Mouse (Mus musculus) gastrocnemius, adult 2 months (tissue): ENCODE measurements at regions not wholly inside any gene's neighbourhood (a gene's known extent, or its start where the extent isn't known, plus 50 kb on each side); places are given as distances from the start of the nearest gene placed in this dataset.

Experiments used
- DNase-seq: peaks from one replicate; pipeline ENCODE4 v3.0.0; 2022
- H3K27ac ChIP-seq: fragments of 200-600 bp; 2 replicates; pipeline ENCODE4 v1.8.1; 2022; ENCODE audit warnings: mild to moderate bottlenecking
- H3K4me3 ChIP-seq: fragments of 200-600 bp; 2 replicates; pipeline ENCODE4 v1.8.1; 2022; ENCODE audit warnings: mild to moderate bottlenecking, moderate library complexity
- CTCF ChIP-seq: fragments of 200-600 bp; IDR thresholded peaks from 2 replicates; pipeline ENCODE4 v1.8.1; 2022; ENCODE audit warnings: antibody characterized with exemption, mild to moderate bottlenecking, moderate library complexity
- intact Hi-C: fragments of 180-260 bp; cut with DNase I; formaldehyde crosslinking; loops from one replicate; pipeline ENCODE4 v1.15.1; 2025

GRCm38 (mm10) chrX:11690446-11690845 lies 362.8 kb downstream of the H2al1j start:
- no peak overlapping the region for H3K27ac ChIP-seq
- intact Hi-C loops: no loop called here
- H3K4me3 ChIP-seq: peak overlapping the region; percentile 35
- no peak for DNase-seq
- no peak for TF ChIP-seq CTCF

GRCm38 (mm10) chrX:11691019-11691418 lies 363.4 kb downstream of the H2al1j start:
- H3K27ac ChIP-seq: no peak overlapping the region
- no peak overlapping the region for H3K4me3 ChIP-seq
- no peak for TF ChIP-seq CTCF
- no peak for DNase-seq
- intact Hi-C loops: no loop called here

GRCm38 (mm10) chrX:11696565-11696964 lies 368.9 kb downstream of the H2al1j start:
- no peak overlapping the region for H3K27ac ChIP-seq
- no peak for DNase-seq
- no peak overlapping the region for H3K4me3 ChIP-seq
- intact Hi-C loops: no loop called here
- TF ChIP-seq CTCF: no peak

- Histone ChIP-seq H3K27ac (no peak overlapping the region), H3K4me3 (no peak overlapping the region)
- no peak for DNase-seq
- no peak for TF ChIP-seq CTCF
- intact Hi-C loops: no loop called here
Measured at GRCm38 (mm10) chrX:11701095-11701494, 373.5 kb downstream of the H2al1j start.

GRCm38 (mm10) chrX:11705851-11706557 lies 378.4 kb downstream of the H2al1j start:
- intact Hi-C loops: no loop called here
- TF ChIP-seq CTCF: no peak
- Histone ChIP-seq H3K27ac (no peak overlapping the region), H3K4me3 (no peak overlapping the region)
- DNase-seq: no peak

- Histone ChIP-seq H3K4me3 (no peak overlapping the region), H3K27ac (no peak overlapping the region)
- DNase-seq: no peak
- intact Hi-C loops: no loop called here
- TF ChIP-seq CTCF: no peak
Measured at GRCm38 (mm10) chrX:11707330-11707729, 379.7 kb downstream of the H2al1j start.

GRCm38 (mm10) chrX:11708325-11708724 lies 380.7 kb downstream of the H2al1j start:
- Histone ChIP-seq H3K27ac (no peak overlapping the region), H3K4me3 (no peak overlapping the region)
- TF ChIP-seq CTCF: no peak
- no peak for DNase-seq
- intact Hi-C loops: no loop called here

- intact Hi-C loops: no loop called here
Measured at GRCm38 (mm10) chrX:11709326-11709725, 381.7 kb downstream of the H2al1j start.

GRCm38 (mm10) chrX:11713423-11713822 lies 385.8 kb downstream of the H2al1j start:
- no peak for TF ChIP-seq CTCF
- intact Hi-C loops: no loop called here
- no peak overlapping the region for H3K4me3 ChIP-seq
- H3K27ac ChIP-seq: no peak overlapping the region
- no peak for DNase-seq

More at GRCm38 (mm10) chrX:11709326-11709725, 381.7 kb downstream of the H2al1j start:
- no peak overlapping the region for H3K27ac ChIP-seq
- no peak for TF ChIP-seq CTCF
- no peak overlapping the region for H3K4me3 ChIP-seq
- DNase-seq: no peak

GRCm38 (mm10) chrX:11716773-11717172 lies 389.2 kb downstream of the H2al1j start:
- no peak overlapping the region for H3K4me3 ChIP-seq
- intact Hi-C loops: no loop called here
- H3K27ac ChIP-seq: no peak overlapping the region
- DNase-seq: no peak
- no peak for TF ChIP-seq CTCF

GRCm38 (mm10) chrX:11718778-11719177 lies 391.2 kb downstream of the H2al1j start:
- TF ChIP-seq CTCF: no peak
- H3K4me3 ChIP-seq: no peak overlapping the region
- DNase-seq: no peak
- no peak overlapping the region for H3K27ac ChIP-seq
- intact Hi-C loops: no loop called here

- Histone ChIP-seq H3K4me3 (no peak overlapping the region), H3K27ac (no peak overlapping the region)
- intact Hi-C loops: no loop called here
- no peak for TF ChIP-seq CTCF
- DNase-seq: peak; percentile 49
Measured at GRCm38 (mm10) chrX:11720517-11720916, 392.9 kb downstream of the H2al1j start.

GRCm38 (mm10) chrX:11722730-11723129 lies 395.1 kb downstream of the H2al1j start:
- no peak for DNase-seq
- Histone ChIP-seq H3K4me3 (no peak overlapping the region), H3K27ac (no peak overlapping the region)
- intact Hi-C loops: no loop called here
- TF ChIP-seq CTCF: no peak

- no peak for TF ChIP-seq CTCF
- intact Hi-C loops: loop anchor here (5.0 kb wide), 1 partner anchor 57 kb away; no protein-coding TSS in a partner anchor
- no peak for DNase-seq
- Histone ChIP-seq H3K27ac (no peak overlapping the region), H3K4me3 (no peak overlapping the region)
Measured at GRCm38 (mm10) chrX:11724718-11725117, 397.1 kb downstream of the H2al1j start.
